Mouse (Mus musculus) bone marrow macrophage, adult 2 months (primary cell): ENCODE measurements at regions not wholly inside any gene's neighbourhood (a gene's known extent, or its start where the extent isn't known, plus 50 kb on each side); places are given as distances from the start of the nearest gene placed in this dataset.

ENCODE experiments used
- H3K27ac ChIP-seq: 2 replicates; pipeline ENCODE4 v1.5.1; 2012; ENCODE audit warnings: low read depth, low read length; ENCODE audit not compliant: insufficient read depth
- H3K4me1 ChIP-seq: 2 replicates; pipeline ENCODE4 v1.6.1; 2012; ENCODE audit warnings: low read length; ENCODE audit not compliant: control insufficient read depth, insufficient read depth
- H3K4me3 ChIP-seq: 2 replicates; pipeline ENCODE4 v1.5.1; 2012; ENCODE audit warnings: mild to moderate bottlenecking, low read length, moderate library complexity; ENCODE audit not compliant: insufficient read depth
- CTCF ChIP-seq: IDR thresholded peaks from 2 replicates; pipeline ENCODE4 v1.5.1; 2012; ENCODE audit warnings: low read depth, mild to moderate bottlenecking, low read length, moderate library complexity
- POLR2A ChIP-seq: IDR thresholded peaks from 2 replicates; pipeline ENCODE4 v1.6.1; 2012; ENCODE audit warnings: mild to moderate bottlenecking, low read depth, low read length, borderline replicate concordance

DNA sequence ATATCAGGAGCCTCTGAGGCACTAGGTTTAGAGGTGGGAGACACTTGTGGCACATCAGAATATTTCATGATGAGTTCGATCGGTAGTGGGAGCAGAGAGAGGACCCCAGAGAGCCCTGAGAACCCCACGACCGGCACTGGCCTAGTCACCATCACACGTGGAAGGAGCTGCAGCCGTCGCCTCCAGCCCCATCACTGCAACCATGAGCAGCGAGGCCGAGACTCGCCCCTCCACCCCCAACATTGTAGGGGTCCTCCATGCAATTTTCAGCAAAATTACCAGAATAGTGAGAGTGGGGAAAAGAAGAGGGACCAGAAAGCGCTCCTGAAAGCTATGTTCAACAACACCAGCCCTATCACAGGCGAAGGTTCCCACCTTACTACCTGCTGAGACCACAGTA is 297.0 kb downstream of the Edem1 start:
- H3K4me1 ChIP-seq, result no peaks in the 10 kb centered on the region
- H3K4me3 ChIP-seq, result no peak overlapping the region
- TF ChIP-seq CTCF, result no peak
- no peak for TF ChIP-seq POLR2A
- no peak overlapping the region for H3K27ac ChIP-seq

DNA sequence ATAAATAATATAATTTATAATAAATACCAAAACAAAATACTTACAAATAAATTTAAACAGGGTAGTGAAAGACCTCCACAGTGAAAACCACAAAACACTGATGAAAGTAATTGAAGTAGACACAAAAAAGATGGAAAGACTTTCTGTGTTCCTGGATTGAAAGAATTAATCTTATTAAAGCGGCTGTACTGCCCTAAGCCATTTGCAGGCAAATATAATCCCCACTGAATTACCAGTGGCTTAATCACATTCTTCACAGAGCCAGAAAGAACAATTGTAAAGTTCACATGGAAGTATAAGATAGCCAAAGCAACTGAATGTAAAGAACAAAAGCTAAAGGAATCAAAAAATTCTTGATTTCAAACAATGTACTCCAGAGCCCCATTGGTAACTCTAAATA is 298.8 kb downstream of the Edem1 start:
- no peak overlapping the region for H3K27ac ChIP-seq
- H3K4me3 ChIP-seq, result no peak overlapping the region
- no peaks in the 10 kb centered on the region for H3K4me1 ChIP-seq
- no peak for TF ChIP-seq CTCF

GRCm38 (mm10) chr6:109146111-109146510 is 317.7 kb downstream of the Edem1 start:
- Histone ChIP-seq H3K4me3 (no peak overlapping the region), H3K4me1 (no peaks in the 10 kb centered on the region), H3K27ac (no peak overlapping the region)
- TF ChIP-seq POLR2A (no peak), CTCF (no peak)

GRCm38 (mm10) chr6:109149043-109149442 is 320.6 kb downstream of the Edem1 start:
- TF ChIP-seq CTCF (no peak), POLR2A (no peak)
- no peak overlapping the region for H3K4me3 ChIP-seq
- no peak overlapping the region for H3K27ac ChIP-seq
- H3K4me1 ChIP-seq, result no peaks in the 10 kb centered on the region

- H3K4me3 ChIP-seq, result no peak overlapping the region
- TF ChIP-seq POLR2A (no peak), CTCF (peak; percentile 47; the same call in 1 of the 2 replicates)
- H3K27ac ChIP-seq, result no peak overlapping the region
These were observed 321.8 kb downstream of the Edem1 start for GRCm38 (mm10) chr6:109150023-109150911.

DNA sequence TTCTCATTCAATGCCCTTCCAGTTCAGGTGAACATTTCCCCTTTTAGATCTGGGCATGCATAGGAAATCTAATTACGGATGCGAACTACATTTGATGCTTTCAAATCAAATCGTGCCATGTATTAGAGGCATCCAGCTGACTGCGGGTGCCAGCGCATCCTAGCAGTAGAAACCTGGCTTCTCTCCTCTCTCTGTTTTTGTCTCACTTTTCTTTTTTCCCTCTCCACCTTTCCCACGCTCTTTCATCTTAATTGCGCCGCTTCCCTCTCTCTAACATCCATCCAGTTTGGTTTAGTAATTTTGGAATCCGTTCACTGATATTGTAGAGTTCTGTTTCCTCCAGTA is 322.4 kb downstream of the Edem1 start:
- TF ChIP-seq POLR2A (no peak), CTCF (no peak)
- Histone ChIP-seq H3K4me3 (no peak overlapping the region), H3K4me1 (no peaks in the 10 kb centered on the region), H3K27ac (no peak overlapping the region)

More at GRCm38 (mm10) chr6:109150023-109150911, 321.8 kb downstream of the Edem1 start:
- H3K4me1 ChIP-seq, result no peaks in the 10 kb centered on the region

- no peak for TF ChIP-seq POLR2A
- no peak for TF ChIP-seq CTCF
- Histone ChIP-seq H3K27ac (no peak overlapping the region), H3K4me1 (no peaks in the 10 kb centered on the region), H3K4me3 (no peak overlapping the region)
These were observed 325.2 kb downstream of the Edem1 start for GRCm38 (mm10) chr6:109153624-109154023.

DNA sequence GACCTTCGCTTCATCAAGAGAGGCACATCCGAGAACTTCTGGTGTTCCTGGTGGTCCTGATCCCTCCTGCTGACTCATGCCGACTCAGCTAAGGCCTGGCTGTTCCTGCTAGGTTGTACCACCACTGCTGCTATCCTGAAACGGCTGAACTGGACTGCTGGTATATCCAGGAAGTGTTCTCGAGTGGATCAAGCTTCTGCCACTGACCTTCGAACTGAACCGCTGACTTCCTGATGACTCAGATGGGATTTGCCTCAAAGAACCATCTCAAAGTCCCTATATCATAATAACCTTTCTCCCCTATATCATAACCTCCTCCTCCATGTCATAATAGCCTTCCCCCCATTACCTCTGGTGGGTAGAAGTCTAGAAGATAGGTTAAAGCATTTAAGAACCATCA is 331.1 kb downstream of the Edem1 start:
- no peak overlapping the region for H3K27ac ChIP-seq
- H3K4me3 ChIP-seq, result no peak overlapping the region
- TF ChIP-seq POLR2A (no peak), CTCF (no peak)
- H3K4me1 ChIP-seq, result no peaks in the 10 kb centered on the region

GRCm38 (mm10) chr6:109167439-109167838 is 339.0 kb downstream of the Edem1 start:
- no peaks in the 10 kb centered on the region for H3K4me1 ChIP-seq
- TF ChIP-seq CTCF, result no peak
- TF ChIP-seq POLR2A, result no peak
- no peak overlapping the region for H3K4me3 ChIP-seq
- H3K27ac ChIP-seq, result no peak overlapping the region

DNA sequence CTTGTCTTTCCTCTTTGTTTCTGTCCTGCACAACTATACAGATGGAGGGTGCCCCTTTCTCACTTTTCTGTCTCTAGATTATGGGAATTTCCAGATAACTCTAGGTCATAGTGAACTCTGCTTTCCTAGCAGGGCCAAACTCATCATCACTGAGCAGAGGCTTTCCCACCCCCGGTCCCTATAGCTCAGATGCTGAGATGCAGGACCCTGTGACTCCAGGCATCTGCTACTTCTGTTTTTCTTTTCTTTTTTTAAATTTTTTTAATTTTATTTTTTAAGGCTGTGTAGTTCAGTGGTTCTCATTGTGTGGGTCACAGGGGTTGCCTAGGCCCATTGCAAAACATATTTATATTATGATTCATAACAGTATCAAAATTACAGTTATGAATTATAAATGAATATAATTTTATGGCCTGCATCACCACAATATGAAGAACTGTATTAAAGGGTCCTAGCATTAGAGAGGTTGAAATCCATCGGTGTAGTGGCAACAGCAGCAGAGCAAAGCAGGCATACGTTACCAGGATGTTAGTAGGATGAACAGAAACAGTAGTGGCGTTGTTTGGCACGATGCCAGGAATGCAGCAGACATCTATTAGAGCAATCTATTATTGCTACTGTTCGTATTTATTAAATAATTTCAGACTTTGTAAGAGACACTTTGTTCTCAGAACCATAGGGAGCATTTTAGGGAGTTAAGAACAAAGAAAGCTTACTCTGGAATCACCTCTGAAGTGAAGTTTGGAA is 343.8 kb downstream of the Edem1 start:
- Histone ChIP-seq H3K27ac (no peak overlapping the region), H3K4me1 (no peaks in the 10 kb centered on the region), H3K4me3 (no peak overlapping the region)
- TF ChIP-seq CTCF, result no peak
- no peak for TF ChIP-seq POLR2A

GRCm38 (mm10) chr6:109173015-109173414 is 344.6 kb downstream of the Edem1 start:
- Histone ChIP-seq H3K4me1 (no peaks in the 10 kb centered on the region), H3K4me3 (no peak overlapping the region), H3K27ac (no peak overlapping the region)
- TF ChIP-seq CTCF (no peak), POLR2A (no peak)
